Mouse (Mus musculus) cerebellum, adult 2 months (tissue): ENCODE data around the gene St3gal5.

Source experiments
- CTCF ChIP-seq: fragments of 200-500 bp; IDR thresholded peaks from 2 replicates; pipeline ENCODE4 v1.5.1; 2011; ENCODE audit warnings: low read depth, mild to moderate bottlenecking, control low read depth, low read length, moderate library complexity, borderline replicate concordance; ENCODE audit not compliant: insufficient read depth
- POLR2A ChIP-seq: fragments of 200-500 bp; IDR thresholded peaks from 2 replicates; pipeline ENCODE4 v1.6.1; 2011; ENCODE audit warnings: low read length, control low read depth, borderline replicate concordance; ENCODE audit not compliant: insufficient read depth

GRCm38 (mm10) chr6:72136543-72136942 is 39.2 kb downstream of the St3gal5 start:
- TF ChIP-seq POLR2A = no peak
- TF ChIP-seq CTCF = no peak
